ENCODE assay signal across 8 mouse cellular contexts in genomic region chr14:26173955-26174354, GRCm38 (mm10). TPM values are rescaled to one million over a fixed set of nuclear protein-coding genes. Genes with fewer than 3 reads are reported as not detected.
"Had no signal": no experiment of that assay in that cellular context is flagged by ENCODE, and none has a peak within 500 bp of the region (broad histone marks: within the 10 kb centered on the region; RNA-seq: fewer than 3 reads in every experiment).

No protein-coding gene starts in this region.

RNA-seq across cellular contexts. Expression of gene Duxbl2, which starts 55.8 kb away (rescaled TPM):
- polyA plus RNA-seq: forebrain, postnatal 0 days; heart, postnatal 0 days; hindbrain, postnatal 0 days; kidney, adult 2 months; kidney, embryonic 15.5 days; kidney, postnatal 0 days; limb, embryonic 11.5 days; liver, embryonic 11.5 days had no signal
